ENCODE assay signal across 8 mouse cellular contexts in genomic region chr5:129611060-129611459, GRCm38 (mm10). TPM values are rescaled to one million over a fixed set of nuclear protein-coding genes. Genes with fewer than 3 reads are reported as not detected.
DNase-seq lines count a peak whose midpoint lies in the region; ATAC-seq and TF ChIP-seq lines count a peak whose summit lies in the region.

No protein-coding gene starts in this region.

- no peak overlapping the region for H3K27ac ChIP-seq in liver, adult 2 months (replicated peaks; ENCODE audit: insufficient read depth, low read depth, low read length)
- no peak overlapping the region for H3K27ac ChIP-seq in neural tube, embryonic 15.5 days (replicated peaks)

- no peak for TF ChIP-seq POLR2A in liver, adult 2 months (IDR thresholded peaks at IDR 0.05; ENCODE audit: extremely low read depth, insufficient read depth, low read length)

- no peak overlapping the region for H3K4me3 ChIP-seq in liver, adult 2 months (ENCODE audit: insufficient read depth, low read depth, low read length)
- H3K4me3 ChIP-seq in neural tube, embryonic 15.5 days (replicated peaks), result no peak overlapping the region

- no peaks in the 10 kb centered on the region for H3K27me3 ChIP-seq in liver, adult 2 months (ENCODE audit: control insufficient read depth, insufficient read depth, low read length)
- no peaks in the 10 kb centered on the region for H3K27me3 ChIP-seq in neural tube, embryonic 15.5 days (replicated peaks)

- H3K9ac ChIP-seq in liver, adult 2 months (ENCODE audit: low read depth, low read length), result no peak overlapping the region
- H3K9ac ChIP-seq in neural tube, embryonic 15.5 days (replicated peaks), result no peak overlapping the region

- H3K36me3 ChIP-seq in liver, adult 2 months (ENCODE audit: control insufficient read depth, insufficient read depth, low read length), result no peaks in the 10 kb centered on the region
- H3K36me3 ChIP-seq in neural tube, embryonic 15.5 days, result no peaks in the 10 kb centered on the region; the same call in 1 of the 2 replicates

- H3K79me2 ChIP-seq in liver, adult 2 months (ENCODE audit: control insufficient read depth, insufficient read depth, low read length), result no peaks in the 10 kb centered on the region

- TF ChIP-seq CTCF in liver, adult 2 months (IDR thresholded peaks at IDR 0.05; ENCODE audit: low read depth, low read length), result peak; percentile 85

- intact Hi-C loops in gastrocnemius, postnatal 14 days (cut with DNase I; ENCODE audit: low total_unique reads), result no loop called here

- H3K9me3 ChIP-seq in neural tube, embryonic 15.5 days (replicated peaks), result no peaks in the 10 kb centered on the region

- WGBS in liver, adult 2 months, result 8% methylated on average over 1 of the region's 1 CpGs
- WGBS in neural tube, embryonic 15.5 days, result 14% methylated on average over 1 of the region's 1 CpGs

- peak; percentile 74 for ATAC-seq in neural tube, embryonic 15.5 days (ENCODE audit: low FRiP score)

- no peaks in the 10 kb centered on the region for H3K4me1 ChIP-seq in liver, adult 2 months (ENCODE audit: control insufficient read depth, insufficient read depth, low read length)
- no peaks in the 10 kb centered on the region for H3K4me1 ChIP-seq in neural tube, embryonic 15.5 days

- DNase-seq in A20 (ENCODE audit: low read depth, low spot score) (peak; percentile 73), R1 (ENCODE audit: low read depth, low spot score) (peak; percentile 83)
- peak; percentile 69 to 74 for DNase-seq in cerebellum, postnatal 36 days
- DNase-seq in gastrocnemius, postnatal 14 days, result peak; percentile 59
- DNase-seq in kidney, adult 9 months, result peak; percentile 86
- peak; percentile 58 for DNase-seq in liver, adult 2 months (ENCODE audit: extremely low read depth, low read depth, low spot score)
- peak; percentile 58 for DNase-seq in thymus, postnatal 14 days

- no peak overlapping the region for H3K4me2 ChIP-seq in neural tube, embryonic 15.5 days

RNA-seq across cellular contexts. Expression of gene Mmp17, which starts 27.1 kb away (rescaled TPM):
- total RNA-seq in gastrocnemius, postnatal 14 days (2021), result 1 to 10 TPM in 1 of 2 experiments, under 1 TPM in 1; 0.86 to 1.2 TPM
- 0.09 and 0.20 TPM in 2 replicates for total RNA-seq in liver, adult 2 months (2014; rRNA removed)
- polyA plus RNA-seq in liver, adult 2 months (2012; rRNA removed), result 0.26 and 0.31 TPM in 2 replicates
- 10.1 and 12.0 TPM in 2 replicates for polyA plus RNA-seq in neural tube, embryonic 15.5 days (2015; fragmentation: Nextera tagmentation; extraction: Ambion mirVana)

RNA-seq across cellular contexts. Expression of gene Zfp11, which starts 58.8 kb away (rescaled TPM):
- total RNA-seq in gastrocnemius, postnatal 14 days (2021), result 1 to 10 TPM; 2.0 to 2.7 TPM
- total RNA-seq in liver, adult 2 months (2014; rRNA removed), result 0.74 TPM in 2 replicates
- polyA plus RNA-seq in liver, adult 2 months (2012; rRNA removed), result 0.58 and 0.61 TPM in 2 replicates
- 6.5 and 6.6 TPM in 2 replicates for polyA plus RNA-seq in neural tube, embryonic 15.5 days (2015; fragmentation: Nextera tagmentation; extraction: Ambion mirVana)
